Mouse (Mus musculus) G1E-ER4 (cell line): Measurements from ENCODE around the gene Pgpep1l. TPM values are rescaled to one million over a fixed set of nuclear protein-coding genes. Genes with fewer than 3 reads are reported as not detected.

Experiments
- GATA1 ChIP-seq: IDR thresholded peaks from one replicate; pipeline ENCODE4 v1.8.0; 2012; ENCODE audit warnings: low read length, inconsistent platforms
- polyA plus RNA-seq: library from polyadenylated mRNA; stranded (reverse); fragments of >175 nt; gene quantifications from 2 replicates; pipeline ENCODE4 v1.2.3, GENCODE M21; 2012

The Pgpep1l gene
- polyA plus RNA-seq, 1 experiment = 0.14 TPM

GRCm38 (mm10) chr7:68273515-68273914, 9.5 kb upstream of the Pgpep1l start, which contains the start of gene Fam169b:
Gene Fam169b (plus strand): TSS chr7:68273839.
- TF ChIP-seq GATA1 = no peak

GRCm38 (mm10) chr7:68272607-68273006, 8.6 kb upstream of the Pgpep1l start:
- no peak for TF ChIP-seq GATA1

GRCm38 (mm10) chr7:68271816-68272215, 7.8 kb upstream of the Pgpep1l start:
- no peak for TF ChIP-seq GATA1

DNA sequence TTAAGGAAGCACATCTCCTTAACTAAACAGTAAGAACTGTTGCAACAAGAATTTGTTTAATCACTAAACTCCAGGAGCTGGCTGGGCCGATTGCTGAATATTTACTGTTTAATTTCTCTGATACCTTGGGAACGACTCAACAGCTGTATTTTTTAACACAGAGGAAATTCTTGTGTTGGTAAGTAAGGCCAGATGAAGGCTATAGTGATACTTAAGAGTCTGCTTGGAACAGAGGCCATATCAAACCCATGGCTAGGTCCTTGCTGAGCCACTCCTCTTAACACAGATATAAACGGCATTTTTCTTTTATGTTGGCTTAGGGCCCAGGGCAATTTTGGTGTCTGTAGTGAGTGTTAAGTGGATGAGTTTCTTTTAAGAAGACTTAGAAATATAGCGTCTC, 6.5 kb upstream of the Pgpep1l start:
- no peak for TF ChIP-seq GATA1

DNA sequence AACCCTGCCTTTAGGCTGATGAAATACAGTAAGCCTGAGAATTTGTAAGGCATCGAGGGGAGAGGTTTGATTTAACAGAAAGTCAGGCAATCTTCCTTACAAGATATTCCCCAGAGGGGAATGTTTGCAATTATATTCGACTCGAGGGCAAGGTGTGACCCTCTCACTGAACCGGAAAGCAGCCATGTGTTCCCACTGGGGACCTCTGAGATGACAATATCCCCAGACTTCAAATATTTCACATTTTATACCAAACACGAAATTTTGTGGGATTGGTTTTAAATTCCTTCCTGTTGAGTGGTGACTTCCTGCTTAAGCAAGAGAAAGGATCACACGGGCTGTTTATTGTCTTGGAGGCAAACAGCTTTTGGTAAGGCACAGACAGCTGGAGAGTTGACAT, 2.7 kb upstream of the Pgpep1l start:
- no peak for TF ChIP-seq GATA1

DNA sequence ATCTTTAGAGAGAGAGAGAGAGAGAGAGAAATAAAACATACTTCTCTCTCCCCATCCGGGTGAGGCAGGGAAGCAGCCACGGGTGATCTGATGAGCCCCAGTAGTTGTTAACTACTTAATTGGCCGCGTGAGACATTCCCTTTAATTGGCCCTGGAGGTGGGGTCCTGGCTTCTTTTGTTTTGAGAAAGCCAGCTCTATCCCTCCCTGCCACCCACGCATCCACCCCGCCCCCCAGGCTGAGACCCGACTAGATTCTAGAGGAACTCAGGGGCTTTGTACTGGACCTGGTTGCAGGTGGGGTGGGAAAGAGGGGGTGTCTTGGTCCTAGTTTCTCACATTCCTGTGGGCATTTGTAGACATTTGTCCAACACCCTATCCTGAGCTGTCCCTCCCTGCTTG, 1.4 kb upstream of the Pgpep1l start:
- TF ChIP-seq GATA1 = no peak

DNA sequence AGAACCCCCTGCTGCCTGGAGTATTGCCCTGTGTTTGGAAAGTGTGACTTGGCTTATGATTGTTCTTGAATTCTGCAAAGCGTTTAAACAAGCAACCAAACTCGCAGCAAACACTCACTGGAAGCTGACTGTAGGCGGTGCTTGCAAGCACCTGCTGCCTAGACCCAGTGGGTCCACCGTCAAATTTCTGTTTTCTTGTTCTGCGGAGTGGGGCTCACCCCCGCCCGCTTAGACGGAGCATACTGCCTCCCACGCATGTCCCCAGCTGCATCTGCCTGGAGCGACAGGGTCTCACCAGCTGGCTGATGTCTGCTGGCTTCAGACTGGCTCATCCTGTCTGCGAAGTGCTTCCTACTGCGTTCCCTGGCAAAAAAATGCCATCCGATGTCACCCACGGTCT, 498 bp upstream of the Pgpep1l start:
- no peak for TF ChIP-seq GATA1

- no peak for TF ChIP-seq GATA1
These were observed 546 bp downstream of the Pgpep1l start for GRCm38 (mm10) chr7:68263346-68264027.

- TF ChIP-seq GATA1 = no peak
These were observed 1.3 kb downstream of the Pgpep1l start for GRCm38 (mm10) chr7:68262612-68263200.

- no peak for TF ChIP-seq GATA1
These were observed 4.4 kb downstream of the Pgpep1l start for GRCm38 (mm10) chr7:68259523-68260081.

- TF ChIP-seq GATA1 = no peak
These were observed 5.5 kb downstream of the Pgpep1l start for GRCm38 (mm10) chr7:68258326-68259150.

GRCm38 (mm10) chr7:68257767-68258166, 6.3 kb downstream of the Pgpep1l start:
- no peak for TF ChIP-seq GATA1

DNA sequence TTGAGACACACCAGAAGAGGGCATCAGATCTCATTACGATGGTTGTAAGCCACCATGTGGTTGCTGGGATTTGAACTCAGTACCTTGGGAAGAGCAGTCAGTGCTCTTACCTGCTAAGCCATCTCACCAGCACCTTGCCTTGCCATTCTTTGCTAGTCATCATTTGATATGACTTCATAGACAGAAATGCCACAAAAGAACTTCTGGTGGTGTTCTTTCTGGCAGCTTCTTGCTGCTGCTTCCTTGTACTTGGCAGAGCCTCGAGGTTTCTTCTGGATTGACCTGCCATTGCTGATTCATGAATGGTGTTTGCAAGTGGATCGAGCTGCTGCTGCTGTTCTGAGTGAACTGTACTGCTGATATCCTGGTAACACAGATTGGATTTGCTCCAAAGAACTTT, 13.1 kb downstream of the Pgpep1l start:
- TF ChIP-seq GATA1 = no peak

DNA sequence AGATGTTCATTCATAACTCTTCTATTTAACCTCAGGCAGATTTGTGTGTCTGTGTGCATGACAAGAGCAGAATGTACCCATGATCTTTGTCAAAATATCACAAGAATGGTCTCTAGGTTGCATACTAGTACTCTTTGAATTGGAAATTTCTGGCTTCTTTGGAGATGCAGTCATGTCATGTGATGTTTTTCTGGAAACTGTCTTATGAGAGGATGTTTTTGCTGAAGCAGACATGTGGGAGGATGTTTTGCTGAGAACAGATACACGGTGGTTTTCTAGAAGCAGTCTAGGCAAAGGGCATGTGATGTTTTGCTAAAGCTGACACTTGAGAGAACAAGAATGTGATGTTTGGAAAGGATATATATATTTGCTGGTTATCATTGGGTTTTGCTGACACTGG, 13.6 kb downstream of the Pgpep1l start:
- TF ChIP-seq GATA1 = no peak

DNA sequence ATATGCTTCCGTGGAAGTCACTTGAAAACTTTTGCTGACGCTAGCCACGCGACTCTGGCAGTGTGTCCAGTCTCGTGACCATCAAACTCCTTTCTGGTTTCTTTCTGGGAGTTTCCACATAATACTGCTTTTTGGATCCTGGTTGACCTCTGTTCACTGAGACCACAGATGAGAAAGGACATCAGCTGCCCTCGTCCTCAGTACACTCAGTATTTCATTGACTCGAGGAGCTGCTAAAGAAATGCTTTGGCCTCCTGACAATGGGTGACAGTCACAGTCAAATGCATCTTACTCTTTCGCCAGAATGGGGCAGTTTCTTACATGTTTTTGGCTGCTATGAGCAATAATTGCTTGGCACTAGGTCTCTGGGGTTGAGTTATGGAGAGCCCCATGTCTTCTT, 17.8 kb downstream of the Pgpep1l start:
- TF ChIP-seq GATA1 = no peak

DNA sequence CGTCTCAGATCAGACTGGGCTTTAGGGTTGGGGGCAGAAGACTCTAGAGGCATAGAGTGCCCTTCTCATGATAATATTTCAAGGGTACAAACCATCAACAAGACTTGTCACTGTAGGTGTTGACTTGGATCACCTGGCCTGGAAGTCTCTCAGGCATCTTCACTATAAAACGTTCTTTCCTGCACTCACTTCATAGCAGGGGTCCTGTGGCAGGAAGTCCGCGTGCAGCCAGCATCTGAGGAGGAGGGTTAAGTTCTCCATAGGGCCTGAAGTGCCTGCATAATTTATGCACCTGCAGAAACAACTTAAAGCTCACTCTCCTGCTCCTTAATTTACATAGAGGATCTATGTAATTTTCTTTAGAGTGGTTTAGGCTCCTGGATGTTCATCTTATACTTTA, 18.4 kb downstream of the Pgpep1l start:
- no peak for TF ChIP-seq GATA1
